Mouse (Mus musculus) C2C12 (cell line): ENCODE measurements at regions not wholly inside any gene's neighbourhood (a gene's known extent, or its start where the extent isn't known, plus 50 kb on each side); places are given as distances from the start of the nearest gene placed in this dataset.

Experiments used
- H3K27me3 ChIP-seq: one replicate; pipeline ENCODE4 v1.6.1; 2011; ENCODE audit not compliant: control insufficient read depth, insufficient read depth, insufficient read length
- H3K36me3 ChIP-seq: one replicate; pipeline ENCODE4 v1.6.1; 2011; ENCODE audit not compliant: control insufficient read depth, insufficient read depth
- H3K4me3 ChIP-seq: one replicate; pipeline ENCODE4 v1.5.1; 2011; ENCODE audit warnings: mild to moderate bottlenecking, control low read depth; ENCODE audit not compliant: poor library complexity, insufficient read depth, severe bottlenecking
- H3K79me2 ChIP-seq: one replicate; pipeline ENCODE4 v1.6.1; 2011; ENCODE audit not compliant: control insufficient read depth, insufficient read depth
- H3K79me3 ChIP-seq: one replicate; pipeline ENCODE4 v1.6.1; 2011; ENCODE audit warnings: low read depth, control low read depth
- H3ac ChIP-seq: one replicate; pipeline ENCODE3; 2011; ENCODE audit warnings: low read depth; ENCODE audit not compliant: control insufficient read depth, insufficient read length
- CEBPB ChIP-seq: IDR thresholded peaks from one replicate; pipeline ENCODE4 v1.6.1; 2011; ENCODE audit warnings: low read depth, mild to moderate bottlenecking, control low read depth, moderate library complexity
- CTCF ChIP-seq: IDR thresholded peaks from one replicate; pipeline ENCODE4 v1.5.1; 2011; ENCODE audit not compliant: control insufficient read depth, insufficient read depth, insufficient read length
- FOSL1 ChIP-seq: IDR thresholded peaks from one replicate; pipeline ENCODE4 v1.8.0; 2011; ENCODE audit warnings: mild to moderate bottlenecking, low read length; ENCODE audit not compliant: poor library complexity, insufficient read depth, severe bottlenecking
- MAX ChIP-seq: IDR thresholded peaks from one replicate; pipeline ENCODE4 v1.6.1; 2011; ENCODE audit warnings: mild to moderate bottlenecking, control low read depth
- MYOD1 ChIP-seq: IDR thresholded peaks from one replicate; pipeline ENCODE4 v1.6.1; 2011; ENCODE audit warnings: low read depth; ENCODE audit not compliant: control insufficient read depth, insufficient read length
- MYOG ChIP-seq: IDR thresholded peaks from one replicate; pipeline ENCODE4 v1.6.1; 2011; ENCODE audit not compliant: control insufficient read depth, insufficient read length; ENCODE audit errors: extremely low read depth
- USF1 ChIP-seq: IDR thresholded peaks from one replicate; pipeline ENCODE4 v1.6.1; 2011; ENCODE audit warnings: low read depth, mild to moderate bottlenecking, control low read depth, moderate library complexity

- Histone ChIP-seq H3K79me3 (no peaks in the 10 kb centered on the region), H3K27me3 (no peaks in the 10 kb centered on the region), H3ac (no peak overlapping the region), H3K4me3 (no peak overlapping the region), H3K79me2 (no peaks in the 10 kb centered on the region), H3K36me3 (no peaks in the 10 kb centered on the region)
- TF ChIP-seq MAX (no peak), CTCF (no peak), MYOD1 (no peak), USF1 (no peak), MYOG (no peak), FOSL1 (no peak), CEBPB (no peak)
Observed at GRCm38 (mm10) chr3:157743000-157743399, 176.3 kb downstream of the Ptger3 start.

GRCm38 (mm10) chr3:157739628-157740294 lies 173.1 kb downstream of the Ptger3 start:
- H3K79me3 ChIP-seq: no peaks in the 10 kb centered on the region
- TF ChIP-seq FOSL1: no peak
- TF ChIP-seq CEBPB: no peak
- no peak for TF ChIP-seq MAX
- H3K79me2 ChIP-seq: no peaks in the 10 kb centered on the region
- no peaks in the 10 kb centered on the region for H3K27me3 ChIP-seq
- H3K36me3 ChIP-seq: no peaks in the 10 kb centered on the region
- no peak overlapping the region for H3K4me3 ChIP-seq
- H3ac ChIP-seq: no peak overlapping the region

DNA sequence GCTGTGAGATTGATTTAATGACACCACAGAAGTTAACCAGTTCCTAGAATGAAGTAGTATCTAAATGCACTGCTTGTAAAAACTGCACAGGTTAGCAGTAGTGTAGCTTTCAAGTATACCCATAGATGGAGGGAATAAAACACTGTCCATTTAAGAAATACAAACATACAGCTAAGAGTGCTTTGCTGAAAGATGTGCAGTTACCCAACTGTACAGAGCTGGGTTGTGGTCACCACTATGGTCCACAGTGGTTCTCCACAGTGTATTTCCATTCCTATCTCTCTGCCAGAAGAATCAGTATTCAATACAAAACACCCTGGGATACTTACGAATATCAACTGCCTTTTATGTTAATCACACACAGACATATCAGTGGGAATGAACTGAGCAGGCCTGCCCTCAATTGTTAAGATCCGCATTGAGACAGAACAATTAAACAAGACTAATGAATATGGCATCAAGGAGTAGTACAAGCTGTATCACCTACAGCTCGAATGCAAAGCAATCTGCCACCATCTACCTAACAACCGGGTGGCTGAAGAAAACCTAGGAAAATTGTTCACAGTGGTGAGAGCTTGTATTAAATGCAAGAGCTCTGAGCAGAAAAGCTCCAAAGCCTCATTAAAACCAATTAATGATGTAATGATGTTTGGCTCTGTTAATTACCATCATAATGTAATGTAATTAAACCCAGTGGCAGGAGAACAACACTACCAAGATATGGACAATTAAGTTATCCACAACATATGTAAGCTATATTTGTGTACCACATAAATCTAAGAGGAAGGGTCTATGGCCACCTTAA lies 165.6 kb downstream of the Ptger3 start:
- Histone ChIP-seq H3K36me3 (no peaks in the 10 kb centered on the region), H3K79me2 (no peaks in the 10 kb centered on the region), H3K4me3 (no peak overlapping the region), H3K27me3 (no peaks in the 10 kb centered on the region), H3ac (no peak overlapping the region), H3K79me3 (no peaks in the 10 kb centered on the region)
- no peak for TF ChIP-seq USF1
- TF ChIP-seq MAX: no peak
- no peak for TF ChIP-seq CEBPB
- no peak for TF ChIP-seq MYOD1
- no peak for TF ChIP-seq FOSL1
- no peak for TF ChIP-seq CTCF
- TF ChIP-seq MYOG: no peak

DNA sequence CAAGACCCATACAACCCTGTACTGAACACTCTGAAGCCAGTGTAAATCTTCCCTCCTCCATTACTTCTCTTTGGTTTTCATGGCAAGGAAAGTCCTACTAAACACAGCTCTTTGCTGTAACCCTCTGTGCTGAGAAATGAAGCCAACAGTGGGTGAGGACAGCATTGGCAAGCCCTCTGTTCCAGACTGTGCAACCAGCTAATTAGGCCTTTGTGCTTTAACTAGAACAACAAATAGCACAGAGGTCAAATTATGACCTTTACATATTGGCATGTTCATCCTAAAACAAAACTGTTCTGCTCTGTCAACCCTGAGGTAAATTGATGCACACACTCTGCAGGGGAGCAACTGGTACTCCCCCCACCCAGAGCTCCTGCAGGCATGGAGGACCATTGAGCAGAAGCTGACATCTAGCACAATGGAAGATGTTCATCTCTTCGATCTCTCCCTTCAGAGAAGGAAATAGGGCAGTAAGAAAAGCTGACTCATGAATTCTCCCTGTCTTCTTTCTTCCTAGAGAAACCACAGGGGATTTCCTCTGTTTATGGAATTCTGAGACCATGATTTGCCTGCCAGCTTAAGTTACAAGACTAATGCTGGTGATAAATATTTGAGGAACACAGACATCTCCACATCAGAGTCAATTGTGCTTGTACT lies 163.1 kb downstream of the Ptger3 start:
- H3ac ChIP-seq: no peak overlapping the region
- H3K27me3 ChIP-seq: no peaks in the 10 kb centered on the region
- no peaks in the 10 kb centered on the region for H3K79me3 ChIP-seq
- TF ChIP-seq MYOD1 (no peak), CTCF (no peak), MAX (no peak), MYOG (no peak)
- H3K4me3 ChIP-seq: no peak overlapping the region
- H3K36me3 ChIP-seq: no peaks in the 10 kb centered on the region
- H3K79me2 ChIP-seq: no peaks in the 10 kb centered on the region

- Histone ChIP-seq H3K79me2 (no peaks in the 10 kb centered on the region), H3K4me3 (no peak overlapping the region), H3ac (no peak overlapping the region), H3K36me3 (no peaks in the 10 kb centered on the region), H3K79me3 (no peaks in the 10 kb centered on the region), H3K27me3 (no peaks in the 10 kb centered on the region)
- TF ChIP-seq USF1 (no peak), MYOG (no peak), MAX (no peak), FOSL1 (no peak), CTCF (no peak), MYOD1 (no peak), CEBPB (no peak)
Observed at GRCm38 (mm10) chr3:157724542-157724941, 157.8 kb downstream of the Ptger3 start.
